Mouse (Mus musculus) spleen, postnatal 10 days (tissue): ENCODE data around the gene Cuedc2.
A peak's percentile ranks its signal among the peaks of the same experiment; 100 is the strongest.

Source experiments
- DNase-seq, 2 experiments: peaks; one replicate each; pipeline ENCODE4 v3.0.0; 2021 to 2022; ENCODE audit warnings: low spot score in 2 of 2

The Cuedc2 gene

DNA sequence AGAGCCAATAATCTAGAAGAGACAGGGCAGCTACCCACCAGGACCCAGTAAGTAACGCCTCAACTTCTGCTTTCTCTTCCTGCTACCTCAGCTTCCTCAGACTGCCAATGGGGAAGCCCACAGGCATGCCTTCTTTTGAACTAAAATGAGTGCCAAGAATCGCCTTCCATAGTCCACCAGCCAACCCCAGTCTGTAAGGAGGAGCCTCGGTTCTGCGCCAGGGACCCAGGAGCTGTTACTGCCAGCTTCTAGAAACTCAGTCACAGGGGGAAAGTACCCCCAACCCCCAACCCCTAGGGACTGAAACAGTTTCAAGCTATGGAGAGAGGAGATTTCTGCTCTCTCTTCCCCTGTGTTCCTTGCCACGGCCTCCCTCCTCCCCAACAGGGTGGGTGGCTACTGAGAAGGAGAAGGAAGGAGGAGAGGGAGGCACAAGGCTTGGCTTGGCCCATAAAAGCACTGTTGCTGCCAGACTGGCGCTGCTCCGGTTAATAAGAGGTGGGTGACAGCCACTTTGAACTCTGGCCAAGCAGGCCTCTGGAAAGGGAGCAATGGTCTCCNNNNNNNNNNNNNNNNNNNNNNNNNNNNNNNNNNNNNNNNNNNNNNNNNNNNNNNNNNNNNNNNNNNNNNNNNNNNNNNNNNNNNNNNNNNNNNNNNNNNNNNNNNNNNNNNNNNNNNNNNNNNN is 927 bp upstream of the Cuedc2 start:
- DNase-seq: peak; percentile 50 to 59

- no peak for DNase-seq
Measured at GRCm38 (mm10) chr19:46338942-46339286, 412 bp upstream of the Cuedc2 start.

- DNase-seq: peak in 1 of 2 experiments; percentile 22
Measured at GRCm38 (mm10) chr19:46337719-46338330, 677 bp downstream of the Cuedc2 start.

DNA sequence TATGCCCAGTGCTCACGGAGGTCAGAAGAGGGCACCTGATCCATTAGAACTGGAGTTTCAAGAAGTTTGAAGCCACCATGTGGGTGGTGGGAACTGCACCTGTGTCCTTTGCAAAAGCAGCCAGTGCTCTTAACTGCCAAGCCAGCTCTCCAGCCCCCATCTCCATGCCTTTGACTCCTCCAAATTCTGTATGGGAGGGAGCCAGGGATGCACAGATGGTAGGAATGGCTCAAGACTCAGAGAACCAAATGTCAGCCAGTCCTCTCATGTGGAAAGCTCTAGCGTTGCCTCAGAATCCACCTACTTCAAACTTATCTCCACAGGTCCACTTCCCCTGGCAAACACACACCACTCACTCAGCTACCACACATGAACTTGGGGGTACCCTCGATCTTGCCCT is 4.6 kb downstream of the Cuedc2 start:
- DNase-seq: no peak

GRCm38 (mm10) chr19:46332721-46333339 is 5.7 kb downstream of the Cuedc2 start:
- no peak for DNase-seq

DNA sequence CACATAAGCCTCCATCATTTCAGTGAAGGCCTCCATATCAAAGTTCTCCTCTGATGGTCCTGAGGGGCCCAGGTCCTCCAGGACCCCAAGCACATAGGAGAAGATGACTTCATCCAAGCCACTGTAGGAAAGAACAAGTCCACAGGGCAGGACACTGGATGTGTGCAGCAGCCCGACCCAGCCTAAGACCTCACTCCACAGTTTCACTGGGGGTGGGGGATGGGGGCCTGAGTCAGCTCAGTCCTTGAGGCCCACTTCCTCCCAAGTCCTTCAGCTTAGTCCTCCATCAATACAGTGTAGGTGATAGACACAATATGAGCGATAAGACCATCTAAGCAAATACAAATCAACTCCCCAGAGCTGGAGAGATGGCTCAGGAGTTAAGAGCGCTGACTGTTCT is 6.6 kb downstream of the Cuedc2 start:
- DNase-seq: no peak

- no peak for DNase-seq
Measured at GRCm38 (mm10) chr19:46331326-46331725, 7.2 kb downstream of the Cuedc2 start.

GRCm38 (mm10) chr19:46330696-46331095 is 7.8 kb downstream of the Cuedc2 start:
- no peak for DNase-seq

- DNase-seq: peak; percentile 77 to 89
Measured at GRCm38 (mm10) chr19:46329951-46330350, 8.6 kb downstream of the Cuedc2 start.

DNA sequence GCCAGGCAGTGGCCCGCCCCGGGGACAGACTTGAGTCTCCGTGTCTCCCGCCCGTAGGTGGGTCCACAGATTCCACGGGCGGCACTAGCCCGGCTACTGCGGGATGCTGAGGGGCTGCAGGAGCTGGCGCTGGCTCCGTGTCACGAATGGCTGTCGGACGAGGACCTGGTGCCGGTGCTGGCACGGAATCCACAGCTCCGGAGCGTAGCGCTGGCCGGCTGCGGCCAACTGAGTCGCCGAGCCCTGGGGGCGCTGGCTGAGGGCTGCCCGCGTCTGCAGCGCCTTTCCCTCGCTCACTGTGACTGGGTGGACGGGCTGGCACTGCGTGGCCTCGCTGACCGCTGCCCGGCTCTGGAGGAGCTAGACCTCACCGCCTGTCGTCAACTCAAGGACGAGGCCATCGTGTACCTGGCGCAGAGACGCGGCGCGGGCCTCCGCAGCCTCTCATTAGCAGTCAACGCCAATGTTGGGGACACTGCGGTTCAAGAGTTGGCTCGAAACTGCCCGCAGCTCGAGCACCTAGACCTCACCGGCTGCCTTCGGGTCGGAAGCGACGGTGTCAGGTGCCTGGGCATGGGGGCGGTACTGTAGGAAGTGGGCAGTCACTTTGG is 9.4 kb downstream of the Cuedc2 start:
- peak; percentile 47 to 80 for DNase-seq

- DNase-seq: peak; percentile 92 to 93
Measured at GRCm38 (mm10) chr19:46328081-46329030, 10.1 kb downstream of the Cuedc2 start, which contains the start of gene Fbxl15. Gene Fbxl15, plus strand, starts transcription at chr19:46328184.

DNA sequence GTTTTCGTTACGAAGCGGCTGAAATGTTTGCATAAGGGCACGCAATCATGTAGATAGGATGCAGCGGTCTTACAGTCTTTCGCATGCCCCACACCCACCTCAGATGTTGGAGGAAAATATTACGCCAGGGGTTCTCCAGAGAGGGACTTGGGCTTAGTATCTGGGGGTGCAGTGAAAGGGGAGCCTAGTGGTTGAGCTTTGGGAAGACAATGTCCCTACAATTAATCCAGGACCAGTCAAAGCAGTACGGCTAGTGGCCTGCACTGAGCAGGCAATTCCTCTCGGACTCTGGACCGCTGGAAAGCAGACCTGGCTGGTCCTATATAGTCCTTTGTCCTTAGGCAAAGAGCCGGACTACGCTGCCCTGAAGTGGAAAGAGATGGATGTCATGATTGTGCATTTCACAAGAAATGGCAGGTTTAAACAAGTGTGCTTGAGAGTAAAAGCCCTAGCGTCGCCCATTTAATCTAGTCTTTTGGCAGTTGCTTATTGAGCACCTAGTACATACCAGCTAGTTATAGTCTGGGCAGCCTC is 10.9 kb downstream of the Cuedc2 start:
- peak; percentile 19 for DNase-seq

GRCm38 (mm10) chr19:46326756-46327305 is 11.7 kb downstream of the Cuedc2 start, which contains the start of gene Psd:
Gene Psd, minus strand, starts transcription at chr19:46327156.
- DNase-seq: peak; percentile 52 to 70

DNA sequence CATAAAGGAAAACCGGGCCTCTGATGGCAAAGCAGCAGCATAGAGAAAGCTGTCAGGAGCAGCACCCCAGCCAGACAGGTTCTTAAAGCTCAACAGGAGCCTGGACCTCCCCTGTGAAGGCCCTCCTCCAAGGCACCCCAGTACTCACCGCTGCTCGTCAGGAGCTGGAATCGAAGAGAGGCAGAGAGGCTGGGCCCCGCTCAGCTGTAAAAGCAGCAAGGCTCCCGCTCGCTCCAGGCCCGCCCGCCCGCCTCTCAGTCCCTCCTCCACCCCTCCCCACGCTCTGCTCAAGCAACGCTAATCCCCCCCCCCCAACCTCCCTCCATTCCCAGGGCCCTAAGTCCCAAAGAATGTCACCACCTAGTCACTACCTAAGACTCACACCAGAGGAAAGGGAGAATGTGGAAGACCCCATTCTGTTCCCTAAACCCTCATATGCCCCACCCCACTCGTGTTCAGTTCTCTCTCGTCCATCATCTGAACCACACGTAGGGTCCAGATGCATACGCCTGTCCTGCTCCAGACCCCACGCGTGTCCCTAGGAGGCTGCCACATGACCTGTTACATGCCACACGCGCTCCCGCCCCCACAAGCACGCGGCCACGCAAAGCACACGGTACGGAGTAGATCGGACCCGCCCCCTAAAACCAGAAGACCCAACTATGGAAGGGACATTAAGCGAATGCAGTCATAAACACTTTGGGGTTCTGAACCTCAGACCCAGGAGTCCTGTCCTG is 12.3 kb downstream of the Cuedc2 start:
- DNase-seq: no peak

- no peak for DNase-seq
Measured at GRCm38 (mm10) chr19:46324918-46325317, 13.6 kb downstream of the Cuedc2 start.

- no peak for DNase-seq
Measured at GRCm38 (mm10) chr19:46324366-46324765, 14.1 kb downstream of the Cuedc2 start.

- DNase-seq: no peak
Measured at GRCm38 (mm10) chr19:46323716-46324115, 14.8 kb downstream of the Cuedc2 start.

DNA sequence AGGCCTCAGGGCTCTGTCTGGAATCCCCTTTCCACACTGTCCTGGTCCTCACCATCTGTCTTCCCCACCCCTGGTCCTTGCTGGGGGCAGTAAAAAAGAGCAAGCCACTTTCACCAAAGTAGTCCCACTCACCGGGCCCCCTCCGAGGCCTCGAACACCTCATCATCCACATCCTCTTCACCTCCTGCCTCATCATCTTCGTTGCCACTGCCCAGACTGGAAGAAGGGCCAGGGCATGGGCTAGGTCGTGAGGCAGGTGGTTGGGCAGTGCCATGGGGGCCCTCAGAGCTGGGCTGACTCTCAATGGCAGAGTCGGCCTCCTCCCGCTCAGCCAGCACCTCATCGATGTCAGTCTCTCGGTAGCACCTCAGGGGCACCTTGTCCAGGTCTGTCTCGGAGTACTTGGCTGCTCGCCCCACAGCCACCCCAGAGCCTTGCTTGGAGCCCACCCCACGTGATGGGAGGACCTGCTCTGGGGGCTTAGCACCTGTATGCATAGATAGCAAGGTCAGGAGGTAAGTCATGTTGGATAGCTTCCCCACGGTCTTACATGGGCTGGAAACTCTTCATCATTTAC is 15.4 kb downstream of the Cuedc2 start:
- DNase-seq: no peak

DNA sequence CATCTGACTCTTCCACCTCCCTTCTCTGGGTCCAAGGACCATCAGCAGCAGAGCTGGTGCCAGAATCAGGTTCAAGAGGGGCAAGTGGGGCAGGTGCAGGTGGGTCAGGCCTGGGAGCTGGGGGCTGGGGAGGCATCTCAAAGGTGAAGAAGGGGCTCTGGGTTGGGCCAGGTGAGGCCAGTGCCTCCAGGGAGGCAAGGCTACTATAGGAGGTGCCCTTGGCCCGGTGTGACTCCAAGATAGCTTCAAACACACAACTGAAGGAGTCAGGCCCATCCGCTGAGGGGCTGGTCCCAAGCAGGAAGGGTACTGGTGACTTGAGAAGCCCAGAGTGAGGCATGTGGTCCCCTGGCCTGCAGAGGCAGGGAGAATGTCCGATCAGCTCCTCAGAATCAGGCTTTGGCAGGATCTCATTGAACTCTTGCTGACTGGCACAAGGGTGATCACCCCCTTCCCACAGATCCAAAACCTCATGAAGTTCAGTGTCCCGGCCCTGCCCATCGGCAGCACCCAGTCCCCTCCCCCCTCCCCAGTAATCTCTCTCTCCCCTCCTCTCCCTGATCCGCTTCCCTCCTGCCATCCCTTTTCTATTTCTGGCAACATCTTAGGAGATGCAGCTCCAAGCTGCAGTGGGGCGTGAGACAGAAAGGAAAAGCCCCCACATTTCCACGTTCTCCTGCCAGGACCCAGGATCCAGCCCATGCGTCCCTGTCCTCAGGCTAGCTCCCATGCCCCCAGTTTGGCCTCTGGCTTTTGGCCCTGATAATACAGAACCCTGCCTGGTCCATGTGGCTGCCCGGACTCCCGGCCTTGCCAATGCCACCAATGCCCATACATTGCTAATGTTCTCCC is 16.1 kb downstream of the Cuedc2 start:
- DNase-seq: no peak
